Mouse (Mus musculus): ENCODE results near the gene Cdc42bpb. TPM values are rescaled to one million over a fixed set of nuclear protein-coding genes. Genes with fewer than 3 reads are reported as not detected.

The Cdc42bpb gene
- polyA plus RNA-seq, 1 experiment = 48.1 TPM

DNA sequence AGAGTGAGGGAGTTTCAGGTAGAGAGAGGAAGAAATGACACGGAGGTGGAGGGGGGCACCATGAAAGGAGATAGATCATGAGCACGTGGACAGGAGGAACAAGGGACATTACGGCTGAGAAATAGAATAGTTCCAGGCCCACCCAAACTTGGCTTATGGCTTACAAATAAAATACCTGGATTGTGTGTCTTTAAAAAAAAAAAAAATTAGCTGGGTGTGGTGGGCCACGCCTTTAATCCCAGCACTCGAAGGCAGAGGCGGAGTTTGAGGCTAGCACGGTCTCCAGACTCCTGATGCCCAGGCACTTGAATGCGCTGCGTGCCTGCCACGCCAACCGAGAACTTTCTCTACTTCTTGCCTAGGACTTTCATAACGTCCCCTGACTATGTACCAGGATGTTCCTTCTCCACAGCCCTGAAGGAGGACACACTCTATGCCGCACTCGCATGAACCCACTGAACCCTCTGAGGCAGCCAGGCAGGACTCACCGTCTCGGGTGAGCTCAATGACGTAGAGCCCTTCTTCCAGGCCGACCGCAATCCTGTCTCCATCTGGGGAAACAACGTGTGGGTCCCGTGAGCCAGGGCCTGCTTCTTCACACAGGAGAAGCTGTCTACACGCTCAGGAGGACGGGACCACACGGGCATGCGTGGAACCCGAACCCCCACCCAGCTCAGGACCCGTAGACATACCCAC, 76.0 kb downstream of the Cdc42bpb start:
- no peak for TF ChIP-seq FOSL1 (IDR thresholded peaks at IDR 0.05; ENCODE audit: insufficient read depth, low read length, poor library complexity, severe bottlenecking)
- no peak for TF ChIP-seq USF1 (IDR thresholded peaks at IDR 0.05; ENCODE audit: low read depth)
- TF ChIP-seq CTCF (IDR thresholded peaks at IDR 0.05; ENCODE audit: control insufficient read depth, insufficient read depth, insufficient read length) = no peak
- no peak for TF ChIP-seq MYOG (IDR thresholded peaks at IDR 0.05; ENCODE audit: control insufficient read depth, extremely low read depth, insufficient read length)
- TF ChIP-seq MYOD1 (IDR thresholded peaks at IDR 0.05; ENCODE audit: control insufficient read depth, insufficient read length, low read depth) = no peak
- no peak for TF ChIP-seq CEBPB (IDR thresholded peaks at IDR 0.05; ENCODE audit: low read depth)
- no peak for TF ChIP-seq MAX (IDR thresholded peaks at IDR 0.05)
- no peaks in the 10 kb centered on the region for H3K79me2 ChIP-seq (ENCODE audit: control insufficient read depth, insufficient read depth)
- peaks cover 74% of the 10 kb centered on the region for H3K36me3 ChIP-seq (ENCODE audit: control insufficient read depth, insufficient read depth)
- H3K79me3 ChIP-seq (ENCODE audit: low read depth) = no peaks in the 10 kb centered on the region
- no peak overlapping the region for H3ac ChIP-seq (ENCODE audit: control insufficient read depth, insufficient read length, low read depth)
- H3K4me3 ChIP-seq (ENCODE audit: insufficient read depth, poor library complexity, severe bottlenecking) = no peak overlapping the region
- H3K27me3 ChIP-seq (ENCODE audit: control insufficient read depth, insufficient read depth, insufficient read length) = no peaks in the 10 kb centered on the region

- Histone ChIP-seq H3K4me3 (ENCODE audit: insufficient read depth, poor library complexity, severe bottlenecking) (no peak overlapping the region), H3K79me2 (ENCODE audit: control insufficient read depth, insufficient read depth) (no peaks in the 10 kb centered on the region), H3ac (ENCODE audit: control insufficient read depth, insufficient read length, low read depth) (no peak overlapping the region), H3K79me3 (ENCODE audit: low read depth) (no peaks in the 10 kb centered on the region), H3K36me3 (ENCODE audit: control insufficient read depth, insufficient read depth) (peaks cover 28% of the 10 kb centered on the region), H3K27me3 (ENCODE audit: control insufficient read depth, insufficient read depth, insufficient read length) (no peaks in the 10 kb centered on the region)
- TF ChIP-seq MYOD1 (IDR thresholded peaks at IDR 0.05; ENCODE audit: control insufficient read depth, insufficient read length, low read depth) (no peak), MYOG (IDR thresholded peaks at IDR 0.05; ENCODE audit: control insufficient read depth, extremely low read depth, insufficient read length) (no peak)
These were observed 84.5 kb downstream of the Cdc42bpb start for GRCm38 (mm10) chr12:111293025-111293424.

- Histone ChIP-seq H3K79me3 (ENCODE audit: low read depth) (no peaks in the 10 kb centered on the region), H3ac (ENCODE audit: control insufficient read depth, insufficient read length, low read depth) (no peak overlapping the region), H3K27me3 (ENCODE audit: control insufficient read depth, insufficient read depth, insufficient read length) (no peaks in the 10 kb centered on the region), H3K36me3 (ENCODE audit: control insufficient read depth, insufficient read depth) (no peaks in the 10 kb centered on the region), H3K4me3 (ENCODE audit: insufficient read depth, poor library complexity, severe bottlenecking) (no peak overlapping the region), H3K79me2 (ENCODE audit: control insufficient read depth, insufficient read depth) (no peaks in the 10 kb centered on the region)
- TF ChIP-seq USF1 (IDR thresholded peaks at IDR 0.05; ENCODE audit: low read depth) = no peak
- no peak for TF ChIP-seq MAX (IDR thresholded peaks at IDR 0.05)
- no peak for TF ChIP-seq CTCF (IDR thresholded peaks at IDR 0.05; ENCODE audit: control insufficient read depth, insufficient read depth, insufficient read length)
- no peak for TF ChIP-seq FOSL1 (IDR thresholded peaks at IDR 0.05; ENCODE audit: insufficient read depth, low read length, poor library complexity, severe bottlenecking)
- no peak for TF ChIP-seq MYOG (IDR thresholded peaks at IDR 0.05; ENCODE audit: control insufficient read depth, extremely low read depth, insufficient read length)
- TF ChIP-seq MYOD1 (IDR thresholded peaks at IDR 0.05; ENCODE audit: control insufficient read depth, insufficient read length, low read depth) = no peak
- TF ChIP-seq CEBPB (IDR thresholded peaks at IDR 0.05; ENCODE audit: low read depth) = no peak
These were observed 93.0 kb downstream of the Cdc42bpb start for GRCm38 (mm10) chr12:111284532-111284931.

- H3K79me3 ChIP-seq (ENCODE audit: low read depth) = no peaks in the 10 kb centered on the region
- no peaks in the 10 kb centered on the region for H3K79me2 ChIP-seq (ENCODE audit: control insufficient read depth, insufficient read depth)
- H3K27me3 ChIP-seq (ENCODE audit: control insufficient read depth, insufficient read depth, insufficient read length) = no peaks in the 10 kb centered on the region
- no peaks in the 10 kb centered on the region for H3K36me3 ChIP-seq (ENCODE audit: control insufficient read depth, insufficient read depth)
- no peak overlapping the region for H3K4me3 ChIP-seq (ENCODE audit: insufficient read depth, poor library complexity, severe bottlenecking)
- no peak overlapping the region for H3ac ChIP-seq (ENCODE audit: control insufficient read depth, insufficient read length, low read depth)
- no peak for TF ChIP-seq USF1 (IDR thresholded peaks at IDR 0.05; ENCODE audit: low read depth)
- no peak for TF ChIP-seq FOSL1 (IDR thresholded peaks at IDR 0.05; ENCODE audit: insufficient read depth, low read length, poor library complexity, severe bottlenecking)
- TF ChIP-seq CTCF (IDR thresholded peaks at IDR 0.05; ENCODE audit: control insufficient read depth, insufficient read depth, insufficient read length) = no peak
- no peak for TF ChIP-seq CEBPB (IDR thresholded peaks at IDR 0.05; ENCODE audit: low read depth)
- TF ChIP-seq MYOG (IDR thresholded peaks at IDR 0.05; ENCODE audit: control insufficient read depth, extremely low read depth, insufficient read length) = no peak
- no peak for TF ChIP-seq MAX (IDR thresholded peaks at IDR 0.05)
- TF ChIP-seq MYOD1 (IDR thresholded peaks at IDR 0.05; ENCODE audit: control insufficient read depth, insufficient read length, low read depth) = no peak
These were observed 93.9 kb downstream of the Cdc42bpb start for GRCm38 (mm10) chr12:111283573-111283972.

DNA sequence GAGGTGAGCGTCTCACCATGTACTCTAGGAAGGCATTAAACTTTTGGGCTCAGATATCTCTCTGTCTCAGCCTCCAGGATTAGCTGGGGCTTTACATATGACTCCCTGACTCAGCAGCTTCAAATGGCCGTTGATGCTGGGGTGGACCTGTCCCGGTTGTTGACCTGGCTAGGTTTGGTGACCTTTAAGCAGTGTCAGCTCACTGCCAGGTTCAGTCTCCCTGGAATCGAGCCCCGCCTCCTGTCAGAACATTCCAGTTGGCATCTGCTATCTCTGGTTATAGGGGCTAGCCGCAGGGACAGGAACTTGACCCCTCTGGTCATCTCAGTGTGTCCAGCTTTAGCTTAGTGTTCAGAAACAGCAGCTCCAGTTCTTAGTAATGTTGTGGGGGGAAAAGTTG, 101.1 kb downstream of the Cdc42bpb start:
- no peaks in the 10 kb centered on the region for H3K79me2 ChIP-seq (ENCODE audit: control insufficient read depth, insufficient read depth)
- H3K27me3 ChIP-seq (ENCODE audit: control insufficient read depth, insufficient read depth, insufficient read length) = peaks cover 7% of the 10 kb centered on the region
- H3K79me3 ChIP-seq (ENCODE audit: low read depth) = no peaks in the 10 kb centered on the region
- no peak overlapping the region for H3K4me3 ChIP-seq (ENCODE audit: insufficient read depth, poor library complexity, severe bottlenecking)
- H3ac ChIP-seq (ENCODE audit: control insufficient read depth, insufficient read length, low read depth) = no peak overlapping the region
- H3K36me3 ChIP-seq (ENCODE audit: control insufficient read depth, insufficient read depth) = no peaks in the 10 kb centered on the region
- TF ChIP-seq CTCF (IDR thresholded peaks at IDR 0.05; ENCODE audit: control insufficient read depth, insufficient read depth, insufficient read length) (no peak), MYOG (IDR thresholded peaks at IDR 0.05; ENCODE audit: control insufficient read depth, extremely low read depth, insufficient read length) (no peak), USF1 (IDR thresholded peaks at IDR 0.05; ENCODE audit: low read depth) (no peak), FOSL1 (IDR thresholded peaks at IDR 0.05; ENCODE audit: insufficient read depth, low read length, poor library complexity, severe bottlenecking) (no peak), MAX (IDR thresholded peaks at IDR 0.05) (no peak), MYOD1 (IDR thresholded peaks at IDR 0.05; ENCODE audit: control insufficient read depth, insufficient read length, low read depth) (no peak), CEBPB (IDR thresholded peaks at IDR 0.05; ENCODE audit: low read depth) (no peak)

Measured in C2C12 (cell line).